Mouse (Mus musculus): Measurements from ENCODE around the gene Tgfb2. TPM values are rescaled to one million over a fixed set of nuclear protein-coding genes. Genes with fewer than 3 reads are reported as not detected.
A peak's percentile ranks its signal among the peaks of the same experiment; 100 is the strongest.

Gene Tgfb2
- total RNA-seq, 2 experiments from 2014 or later: 10.7 to 11.4 TPM

DNA sequence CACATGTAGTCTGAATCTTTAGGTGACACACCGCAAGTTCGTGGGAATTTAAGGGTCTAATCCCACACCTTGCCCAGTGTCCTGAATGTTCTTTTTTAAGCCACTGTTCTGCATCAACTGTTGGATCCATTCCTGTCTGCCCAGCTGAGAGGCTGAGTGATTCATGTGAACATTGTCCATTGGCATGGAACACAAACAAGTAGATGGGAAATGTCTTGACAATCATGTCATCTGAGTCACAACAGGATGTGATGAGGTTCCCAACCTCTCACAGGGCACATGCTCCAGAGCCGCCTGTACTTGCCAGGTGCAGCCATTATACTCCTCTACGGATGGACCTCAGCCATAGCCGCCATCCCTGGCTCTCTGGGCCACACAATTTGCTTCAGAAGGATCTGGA lies 101.7 kb downstream of the Tgfb2 start:
- DNase-seq: no peak
- intact Hi-C loops (cut with DNase I): no loop called here

DNA sequence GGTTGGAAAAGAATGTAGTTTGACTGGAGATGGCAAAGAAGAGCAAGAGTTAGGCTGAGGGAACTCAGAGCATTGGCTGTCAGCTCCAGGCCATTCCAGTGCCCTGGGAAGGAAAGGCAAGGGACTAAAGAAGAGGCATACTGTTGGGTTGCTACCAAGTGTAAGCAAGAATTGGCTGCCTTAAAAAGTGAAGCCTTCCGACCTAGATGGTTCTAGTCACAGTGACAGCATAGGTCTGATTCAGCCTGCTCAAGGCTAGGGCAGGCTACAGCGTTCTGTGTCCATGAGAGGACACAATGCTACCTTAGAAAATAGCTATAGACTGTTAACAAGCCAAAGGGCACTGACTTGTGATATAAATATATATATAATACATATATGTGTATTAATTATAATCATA lies 117.6 kb downstream of the Tgfb2 start:
- no peak for DNase-seq

DNA sequence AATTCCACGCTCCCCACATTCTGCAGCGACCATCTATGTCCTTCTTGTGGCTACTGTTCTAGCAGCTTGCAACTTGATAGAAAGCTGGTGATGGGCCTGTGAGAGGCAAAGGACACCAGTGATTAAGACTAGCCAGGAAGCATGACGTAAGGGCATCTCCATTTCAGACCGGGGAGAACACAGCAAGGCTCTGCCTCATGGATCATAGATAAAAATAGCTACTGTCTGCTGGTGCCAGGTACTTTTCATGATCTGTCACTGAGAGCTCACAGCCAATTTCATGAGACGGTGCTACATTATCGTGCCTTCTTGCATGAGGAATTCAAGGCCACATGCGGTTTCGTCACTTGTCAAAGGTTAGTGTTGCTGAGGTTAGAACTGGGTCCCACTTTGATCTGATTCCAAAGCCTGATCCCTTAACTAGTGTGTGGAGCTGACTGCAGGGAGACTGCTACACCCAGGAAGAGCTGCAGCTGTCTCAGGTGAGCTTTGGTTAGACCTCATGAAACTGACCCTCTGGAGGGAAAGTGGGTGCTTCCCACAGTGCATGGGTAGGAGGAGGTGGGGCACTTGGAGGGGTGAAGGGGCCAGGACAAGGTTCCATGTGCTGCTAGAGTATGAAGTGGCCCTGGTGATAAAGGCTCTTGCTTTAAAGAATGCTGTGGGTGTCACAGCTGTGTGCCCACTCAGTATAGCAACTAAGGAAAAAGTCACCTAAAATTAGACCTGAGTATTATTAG lies 118.6 kb downstream of the Tgfb2 start:
- intact Hi-C loops (cut with DNase I): loop anchor here (5.0 kb wide), 1 partner anchor 115 kb away; no protein-coding TSS in a partner anchor
- peak; percentile 25 to 37 for DNase-seq

More for the DNA sequence above, 117.6 kb downstream of the Tgfb2 start:
- intact Hi-C loops (cut with DNase I): loop anchor here (5.0 kb wide), 1 partner anchor 114 kb away; no protein-coding TSS in a partner anchor

DNA sequence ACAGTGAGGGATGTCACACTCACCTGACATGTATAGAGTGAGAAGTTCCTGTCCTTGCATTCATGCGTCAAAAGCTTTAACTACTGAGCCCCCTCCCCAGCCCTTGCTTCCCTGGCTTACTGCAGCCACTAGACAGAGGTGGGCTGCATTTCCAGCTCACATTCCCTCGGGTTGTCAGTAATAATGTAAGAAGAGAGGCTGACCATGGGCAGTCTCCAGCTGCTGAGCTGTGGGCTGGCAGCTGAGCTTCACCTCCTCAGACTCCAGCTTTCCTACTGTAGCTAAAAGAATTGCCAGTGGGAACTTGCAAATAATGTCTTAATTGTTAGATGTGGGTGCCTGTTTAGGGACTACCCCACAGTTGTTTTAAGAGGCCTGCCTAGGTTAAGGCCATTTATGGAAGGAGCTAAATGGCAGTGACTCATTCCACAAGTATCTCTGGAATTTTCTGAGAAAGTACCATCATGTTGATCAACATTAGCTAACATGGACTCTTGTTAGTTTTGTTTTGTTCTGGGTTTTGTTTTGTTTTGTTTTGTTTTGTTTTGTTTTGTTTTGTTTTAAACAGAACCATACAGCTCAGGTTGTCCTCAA lies 120.1 kb downstream of the Tgfb2 start:
- intact Hi-C loops (cut with DNase I): loop anchor here (5.0 kb wide), 1 partner anchor 117 kb away; no protein-coding TSS in a partner anchor

DNA sequence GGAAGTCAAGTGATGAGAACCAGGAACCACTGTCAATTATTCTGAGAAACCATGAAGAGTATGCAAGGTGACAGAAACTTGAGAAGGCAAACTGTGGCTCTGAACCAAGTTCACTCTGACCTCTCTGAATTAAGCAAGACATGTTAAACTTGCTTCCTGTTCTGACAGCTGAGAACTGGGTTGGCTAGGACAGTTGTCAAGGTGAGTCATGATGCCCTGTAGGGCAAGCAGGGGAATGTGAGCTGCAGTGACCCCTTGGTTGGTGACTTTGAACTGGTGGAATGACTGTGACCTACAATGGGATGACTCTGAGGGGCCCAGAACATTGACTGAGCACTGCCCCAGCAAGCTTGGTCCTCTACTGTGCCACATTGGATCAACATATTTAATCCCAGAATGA lies 121.9 kb downstream of the Tgfb2 start:
- intact Hi-C loops (cut with DNase I): loop anchor here (5.0 kb wide), 1 partner anchor 52 kb away; no protein-coding TSS in a partner anchor
- peak in 1 of 2 experiments; percentile 13 for DNase-seq

More for the DNA sequence above, 120.1 kb downstream of the Tgfb2 start:
- no peak for DNase-seq

DNA sequence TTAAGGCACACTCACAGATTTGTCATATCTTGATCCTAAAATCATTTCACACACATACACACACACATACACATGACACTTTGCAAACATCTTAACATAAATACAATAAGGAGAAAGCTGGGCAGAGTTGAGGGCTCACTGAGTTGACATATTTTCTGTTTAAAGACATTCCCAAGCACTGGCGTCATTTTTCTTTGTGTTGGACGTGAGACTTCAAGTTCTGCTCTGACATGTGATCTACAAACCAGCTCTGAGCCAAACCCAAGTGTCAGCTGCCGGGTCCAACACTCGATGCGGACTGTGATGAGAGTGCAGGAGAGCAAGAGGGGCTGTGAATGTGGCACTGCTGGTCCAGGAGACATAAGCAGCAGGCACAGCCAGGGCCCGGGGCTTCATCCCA lies 123.7 kb downstream of the Tgfb2 start:
- intact Hi-C loops (cut with DNase I): loop anchor here (5.0 kb wide), 1 partner anchor 50 kb away; no protein-coding TSS in a partner anchor
- no peak for DNase-seq

DNA sequence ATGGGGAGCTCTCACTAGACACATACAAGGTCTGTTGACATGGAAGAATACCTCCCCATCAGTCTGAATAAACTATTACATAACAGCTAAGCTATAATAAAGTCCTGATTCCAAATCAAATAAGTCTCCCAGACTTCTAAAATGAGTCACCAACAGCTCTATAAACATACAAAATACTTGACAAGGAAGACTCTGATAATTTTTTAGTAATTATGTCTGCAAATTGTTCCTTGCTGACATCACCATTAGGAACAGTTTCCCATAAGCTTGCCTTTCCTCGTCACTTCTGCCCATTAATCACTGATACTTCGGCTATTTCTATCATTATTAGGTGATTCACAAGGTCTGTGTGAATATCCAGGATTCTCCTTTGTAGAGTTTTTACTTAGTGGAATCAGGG lies 124.1 kb downstream of the Tgfb2 start:
- intact Hi-C loops (cut with DNase I): loop anchor here (5.0 kb wide), 1 partner anchor 49 kb away; no protein-coding TSS in a partner anchor
- no peak for DNase-seq

DNA sequence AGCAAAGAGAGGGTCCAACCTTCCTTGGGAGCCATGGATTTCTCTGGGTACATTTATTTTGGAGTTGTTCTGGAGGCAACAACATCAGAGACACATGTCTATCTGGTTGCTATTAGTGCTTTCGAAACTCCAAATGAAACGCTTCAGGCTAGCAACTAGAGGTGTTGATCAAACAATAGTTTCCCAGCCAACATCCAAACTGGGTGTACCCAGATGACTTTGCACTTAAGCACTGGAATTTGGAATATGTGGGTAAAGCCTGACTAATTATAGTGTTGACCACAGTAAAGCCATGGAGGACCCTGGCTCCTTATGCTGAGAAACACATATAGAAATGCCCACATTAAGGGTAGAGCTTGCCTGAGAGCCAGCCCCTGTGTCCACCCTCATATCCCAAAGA lies 124.7 kb downstream of the Tgfb2 start:
- no peak for DNase-seq
- intact Hi-C loops (cut with DNase I): loop anchor here (5.0 kb wide), 1 partner anchor 49 kb away; no protein-coding TSS in a partner anchor

DNA sequence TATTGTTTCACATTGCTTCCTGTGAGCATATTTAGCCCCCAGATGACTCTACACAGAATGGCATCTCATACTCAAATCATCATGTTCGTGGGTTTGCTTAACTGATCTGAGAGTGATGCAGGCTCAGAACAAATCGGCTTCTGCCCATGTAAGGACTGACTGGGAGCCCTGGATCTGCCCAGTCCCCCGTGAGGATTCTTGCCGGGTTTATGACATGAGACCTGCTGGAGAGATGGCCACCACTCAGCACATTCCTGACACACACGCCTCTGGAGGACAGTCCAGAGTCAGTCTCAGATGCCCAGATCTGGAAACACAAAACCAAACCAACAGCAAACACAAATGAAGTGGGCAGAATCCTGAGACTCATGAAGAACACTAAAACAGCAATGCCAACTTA lies 128.5 kb downstream of the Tgfb2 start:
- DNase-seq: no peak
- intact Hi-C loops (cut with DNase I): no loop called here

DNA sequence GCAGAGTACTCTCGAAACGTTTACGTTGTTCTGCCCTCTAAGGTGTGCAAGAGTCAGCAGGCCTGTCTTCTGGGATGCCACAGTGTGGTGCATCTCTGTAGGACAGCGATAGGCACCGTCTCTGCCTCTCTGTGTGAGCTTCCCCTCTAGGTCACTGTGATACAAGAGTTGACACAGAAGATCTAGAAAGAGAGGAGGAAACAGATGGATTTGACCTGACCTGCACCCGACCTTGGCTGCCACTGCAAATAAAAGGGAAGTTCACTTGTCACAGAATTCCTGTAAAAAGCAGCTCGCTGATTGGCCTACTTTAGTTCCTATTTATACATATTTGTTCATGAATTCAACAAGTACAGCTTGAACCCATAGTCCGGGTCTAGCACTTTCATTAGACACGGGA lies 130.2 kb downstream of the Tgfb2 start:
- intact Hi-C loops (cut with DNase I): no loop called here
- no peak for DNase-seq

DNA sequence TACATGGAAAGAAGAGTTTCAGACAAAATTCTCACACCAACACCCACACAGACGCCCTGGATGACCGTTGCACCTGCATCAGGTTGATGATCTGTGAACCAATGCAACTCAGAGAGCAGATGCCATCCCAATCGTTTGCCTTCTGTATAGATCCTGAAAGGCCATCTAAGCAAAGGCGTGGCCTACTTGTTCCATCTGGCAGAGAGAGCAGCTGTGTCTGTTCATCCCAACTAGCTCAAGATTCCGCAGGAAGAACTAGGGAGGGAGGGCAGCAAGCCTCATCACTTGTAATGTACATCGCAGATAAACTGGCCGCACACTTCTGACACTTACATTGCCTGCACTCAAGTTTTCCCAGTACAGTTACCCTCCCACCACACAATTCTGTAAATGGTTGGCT lies 130.7 kb downstream of the Tgfb2 start:
- DNase-seq: no peak
- intact Hi-C loops (cut with DNase I): no loop called here

Other genes starting within 250 kb of the Tgfb2 start
- 10 to 100 TPM; 10.9 to 12.4 TPM for gene Rrp15, start 43.4 kb upstream of the Tgfb2 start, total RNA-seq (2021)